Mouse (Mus musculus) stomach, embryonic 16.5 days (tissue): ENCODE data around the gene Ywhaq. TPM values are rescaled to one million over a fixed set of nuclear protein-coding genes. Genes with fewer than 3 reads are reported as not detected.

ENCODE experiments used
- ATAC-seq: fragments of 200-750 bp; cut with Nextera tagmentation; 2 replicates; pipeline ENCODE4 v1.8.0; 2017; ENCODE audit warnings: moderate number of reproducible peaks, moderate TSS enrichment; ENCODE audit not compliant: insufficient read depth, low FRiP score
- H3K27ac ChIP-seq: fragments of 300-500 bp; sonication (generic); 2 replicates; pipeline ENCODE4 v1.5.1; 2014; ENCODE audit warnings: low read length
- H3K27me3 ChIP-seq: fragments of 300-500 bp; sonication (generic); 2 replicates; pipeline ENCODE4 v1.6.1; 2014; ENCODE audit warnings: low read length, control low read depth, mixed read lengths; ENCODE audit not compliant: control insufficient read depth, insufficient read depth
- H3K36me3 ChIP-seq: fragments of 300-500 bp; sonication (generic); 2 replicates; pipeline ENCODE4 v1.6.1; 2014; ENCODE audit warnings: low read length; ENCODE audit not compliant: control insufficient read depth, insufficient read depth
- H3K4me1 ChIP-seq: fragments of 300-500 bp; sonication (generic); 2 replicates; pipeline ENCODE4 v1.6.1; 2014; ENCODE audit warnings: low read length, control low read depth, mixed read lengths; ENCODE audit not compliant: control insufficient read depth, insufficient read depth
- H3K4me2 ChIP-seq: fragments of 300-500 bp; sonication (generic); 2 replicates; pipeline ENCODE4 v1.6.1; 2014; ENCODE audit warnings: low read depth, low read length, mixed read lengths
- H3K4me3 ChIP-seq: fragments of 300-500 bp; sonication (generic); replicated peaks from 2 replicates; pipeline ENCODE4 v1.5.1; 2014; ENCODE audit warnings: mild to moderate bottlenecking, low read length
- H3K9ac ChIP-seq: fragments of 300-500 bp; sonication (generic); 2 replicates; pipeline ENCODE4 v1.6.1; 2014; ENCODE audit warnings: low read length
- H3K9me3 ChIP-seq: fragments of 300-500 bp; sonication (generic); replicated peaks from 2 replicates; pipeline ENCODE4 v1.6.1; 2016; ENCODE audit warnings: low read length, control low read depth; ENCODE audit not compliant: control insufficient read depth
- WGBS: fragments of 180-500 bp; shearing (Covaris S2); extraction: QIAGEN DNeasy Blood & Tissue Kit; methylation state at CpG from one replicate; pipeline ENCODE4 v1.1.7; 2014; 5-methylcytosine and 5-hydroxymethylcytosine counted together
- polyA plus RNA-seq: library from polyadenylated mRNA; unstranded; fragments of >200 nt; fragmentation: Nextera tagmentation; extraction: Ambion mirVana; gene quantifications from 2 replicates; pipeline ENCODE4 v1.2.1, GENCODE M21; 2015

The Ywhaq gene
- polyA plus RNA-seq, 1 experiment from 2014 or later, result 606 TPM

GRCm38 (mm10) chr12:21362686-21363085 lies 54.8 kb downstream of the Ywhaq start:
- WGBS, result 57% methylated on average over 2 of the region's 2 CpGs
- peak; percentile 53; the same call in 1 of the 2 replicates for ATAC-seq
- no peaks in the 10 kb centered on the region for H3K4me1 ChIP-seq
- H3K4me3 ChIP-seq, result no peak overlapping the region
- H3K36me3 ChIP-seq, result no peaks in the 10 kb centered on the region
- H3K4me2 ChIP-seq, result no peak overlapping the region
- H3K9me3 ChIP-seq, result no peaks in the 10 kb centered on the region
- no peaks in the 10 kb centered on the region for H3K27me3 ChIP-seq
- peak overlapping the region; percentile 64 for H3K27ac ChIP-seq
- H3K9ac ChIP-seq, result no peak overlapping the region

- Histone ChIP-seq H3K4me1 (no peaks in the 10 kb centered on the region), H3K9ac (no peak overlapping the region), H3K27me3 (no peaks in the 10 kb centered on the region), H3K4me3 (no peak overlapping the region), H3K9me3 (peaks cover 6% of the 10 kb centered on the region; the same call in 1 of the 2 replicates), H3K36me3 (peaks cover 25% of the 10 kb centered on the region), H3K27ac (no peak overlapping the region), H3K4me2 (no peak overlapping the region)
- 92% methylated on average over 8 of the region's 8 CpGs for WGBS
- ATAC-seq, result no peak
These were observed 63.8 kb downstream of the Ywhaq start for GRCm38 (mm10) chr12:21353681-21354080.

GRCm38 (mm10) chr12:21350113-21350876 lies 67.1 kb downstream of the Ywhaq start:
- peaks cover 6% of the 10 kb centered on the region; the same call in 1 of the 2 replicates for H3K9me3 ChIP-seq
- H3K27me3 ChIP-seq, result no peaks in the 10 kb centered on the region
- H3K4me2 ChIP-seq, result no peak overlapping the region
- 83% methylated on average over 7 of the region's 7 CpGs for WGBS
- ATAC-seq, result no peak
- H3K36me3 ChIP-seq, result peaks cover 30% of the 10 kb centered on the region
- H3K27ac ChIP-seq, result no peak overlapping the region
- H3K4me1 ChIP-seq, result no peaks in the 10 kb centered on the region
- H3K4me3 ChIP-seq, result no peak overlapping the region
- no peak overlapping the region for H3K9ac ChIP-seq

- Histone ChIP-seq H3K4me3 (no peak overlapping the region), H3K27ac (no peak overlapping the region), H3K27me3 (no peaks in the 10 kb centered on the region), H3K9ac (no peak overlapping the region), H3K4me1 (no peaks in the 10 kb centered on the region), H3K4me2 (no peak overlapping the region), H3K9me3 (0 out of 2 replicates have a peak, but pooled peaks cover 2% of the 10 kb centered on the region), H3K36me3 (peaks cover 25% of the 10 kb centered on the region)
- 83% methylated on average over 7 of the region's 7 CpGs for WGBS
- ATAC-seq, result no peak
These were observed 70.5 kb downstream of the Ywhaq start for GRCm38 (mm10) chr12:21346972-21347371.

GRCm38 (mm10) chr12:21340674-21341073 lies 76.8 kb downstream of the Ywhaq start:
- no peaks in the 10 kb centered on the region for H3K27me3 ChIP-seq
- no peaks in the 10 kb centered on the region for H3K9me3 ChIP-seq
- H3K4me2 ChIP-seq, result no peak overlapping the region
- ATAC-seq, result no peak
- H3K9ac ChIP-seq, result no peak overlapping the region
- H3K36me3 ChIP-seq, result peaks cover 23% of the 10 kb centered on the region; the same call in 1 of the 2 replicates
- H3K4me1 ChIP-seq, result no peaks in the 10 kb centered on the region
- WGBS, result 93% methylated on average over 5 of the region's 5 CpGs
- no peak overlapping the region for H3K4me3 ChIP-seq
- H3K27ac ChIP-seq, result no peak overlapping the region

Other genes starting within 250 kb of the Ywhaq start
- 98.1 and 99.5 TPM in 2 replicates for gene Cpsf3, start 132.2 kb downstream of the Ywhaq start, polyA plus RNA-seq
- gene Itgb1bp1, start 131.4 kb downstream of the Ywhaq start, polyA plus RNA-seq, result 43.9 and 45.2 TPM in 2 replicates
- gene Iah1, start 101.2 kb downstream of the Ywhaq start, polyA plus RNA-seq, result 46.6 and 55.7 TPM in 2 replicates
- gene Adam17, start 44.0 kb downstream of the Ywhaq start, polyA plus RNA-seq, result 39.6 and 45.3 TPM in 2 replicates